Mouse (Mus musculus): ENCODE data around the gene Pkn3. TPM values are rescaled to one million over a fixed set of nuclear protein-coding genes. Genes with fewer than 3 reads are reported as not detected.

The Pkn3 gene
- polyA plus RNA-seq, 1 experiment: 7.8 TPM

- Histone ChIP-seq H3K4me1 (ENCODE audit: control insufficient read depth, insufficient read depth, insufficient read length, low read length) (peaks cover 2% of the 10 kb centered on the region; the same call in 1 of the 2 replicates), H3K4me3 (ENCODE audit: low read depth, low read length) (peak overlapping the region; percentile 15; the same call in 1 of the 2 replicates), H3K27ac (ENCODE audit: insufficient read depth, low read depth, low read length) (peak overlapping the region; percentile 75; the same call in 1 of the 2 replicates), H3K36me3 (ENCODE audit: control insufficient read depth, insufficient read depth, low read length) (peaks cover 2% of the 10 kb centered on the region; the same call in 1 of the 2 replicates), H3K27me3 (ENCODE audit: control insufficient read depth, insufficient read depth, low read length) (no peaks in the 10 kb centered on the region)
- 12% methylated on average over 3 of the region's 3 CpGs for WGBS
- TF ChIP-seq CTCF (IDR thresholded peaks at IDR 0.05; ENCODE audit: extremely low read depth, insufficient read length, insufficient replicate concordance, low read depth, low read length) (no peak), POLR2A (IDR thresholded peaks at IDR 0.05; ENCODE audit: low read depth, low read length) (no peak)
These were observed 13.7 kb upstream of the Pkn3 start for GRCm38 (mm10) chr2:30063791-30064190.

- Histone ChIP-seq H3K27me3 (ENCODE audit: control insufficient read depth, insufficient read depth, low read length) (no peaks in the 10 kb centered on the region), H3K4me1 (ENCODE audit: control insufficient read depth, insufficient read depth, insufficient read length, low read length) (peaks cover 2% of the 10 kb centered on the region; the same call in 1 of the 2 replicates), H3K4me3 (ENCODE audit: low read depth, low read length) (no peak overlapping the region), H3K27ac (ENCODE audit: insufficient read depth, low read depth, low read length) (no peak overlapping the region), H3K36me3 (ENCODE audit: control insufficient read depth, insufficient read depth, low read length) (peaks cover 6% of the 10 kb centered on the region)
- 45% methylated on average over 3 of the region's 3 CpGs for WGBS
- TF ChIP-seq CTCF (IDR thresholded peaks at IDR 0.05; ENCODE audit: extremely low read depth, insufficient read length, insufficient replicate concordance, low read depth, low read length) (no peak), POLR2A (IDR thresholded peaks at IDR 0.05; ENCODE audit: low read depth, low read length) (no peak)
These were observed 13.2 kb upstream of the Pkn3 start for GRCm38 (mm10) chr2:30064298-30064697.

GRCm38 (mm10) chr2:30066046-30066901 is 11.2 kb upstream of the Pkn3 start:
- peak overlapping the region; percentile 94 for H3K27ac ChIP-seq (ENCODE audit: insufficient read depth, low read depth, low read length)
- peak overlapping the region; percentile 100 for H3K4me3 ChIP-seq (ENCODE audit: low read depth, low read length)
- TF ChIP-seq CTCF (IDR thresholded peaks at IDR 0.05; ENCODE audit: extremely low read depth, insufficient read length, insufficient replicate concordance, low read depth, low read length): no peak
- TF ChIP-seq POLR2A (IDR thresholded peaks at IDR 0.05; ENCODE audit: low read depth, low read length): peak; percentile 61
- peaks cover 2% of the 10 kb centered on the region; the same call in 1 of the 2 replicates for H3K4me1 ChIP-seq (ENCODE audit: control insufficient read depth, insufficient read depth, insufficient read length, low read length)
- WGBS: 1% methylated on average over 75 of the region's 101 CpGs
- no peaks in the 10 kb centered on the region for H3K27me3 ChIP-seq (ENCODE audit: control insufficient read depth, insufficient read depth, low read length)
- peaks cover 17% of the 10 kb centered on the region for H3K36me3 ChIP-seq (ENCODE audit: control insufficient read depth, insufficient read depth, low read length)

GRCm38 (mm10) chr2:30067031-30067888 is 10.2 kb upstream of the Pkn3 start:
- TF ChIP-seq CTCF (IDR thresholded peaks at IDR 0.05; ENCODE audit: extremely low read depth, insufficient read length, insufficient replicate concordance, low read depth, low read length): no peak
- TF ChIP-seq POLR2A (IDR thresholded peaks at IDR 0.05; ENCODE audit: low read depth, low read length): no peak
- H3K27ac ChIP-seq (ENCODE audit: insufficient read depth, low read depth, low read length): no peak overlapping the region
- H3K4me3 ChIP-seq (ENCODE audit: low read depth, low read length): peak overlapping the region; percentile 100
- WGBS: under 1% methylated on average over 53 of the region's 69 CpGs
- H3K4me1 ChIP-seq (ENCODE audit: control insufficient read depth, insufficient read depth, insufficient read length, low read length): peaks cover 2% of the 10 kb centered on the region; the same call in 1 of the 2 replicates
- no peaks in the 10 kb centered on the region for H3K27me3 ChIP-seq (ENCODE audit: control insufficient read depth, insufficient read depth, low read length)
- H3K36me3 ChIP-seq (ENCODE audit: control insufficient read depth, insufficient read depth, low read length): peaks cover 20% of the 10 kb centered on the region

GRCm38 (mm10) chr2:30067962-30068361 is 9.5 kb upstream of the Pkn3 start:
- Histone ChIP-seq H3K36me3 (ENCODE audit: control insufficient read depth, insufficient read depth, low read length) (peaks cover 23% of the 10 kb centered on the region), H3K27me3 (ENCODE audit: control insufficient read depth, insufficient read depth, low read length) (no peaks in the 10 kb centered on the region), H3K27ac (ENCODE audit: insufficient read depth, low read depth, low read length) (no peak overlapping the region), H3K4me3 (ENCODE audit: low read depth, low read length) (no peak overlapping the region; the same call in 1 of the 2 replicates), H3K4me1 (ENCODE audit: control insufficient read depth, insufficient read depth, insufficient read length, low read length) (peaks cover 2% of the 10 kb centered on the region; the same call in 1 of the 2 replicates)
- no peak for TF ChIP-seq POLR2A (IDR thresholded peaks at IDR 0.05; ENCODE audit: low read depth, low read length)
- no peak for TF ChIP-seq CTCF (IDR thresholded peaks at IDR 0.05; ENCODE audit: extremely low read depth, insufficient read length, insufficient replicate concordance, low read depth, low read length)
- 13% methylated on average over 7 of the region's 7 CpGs for WGBS

- 80% methylated on average over 7 of the region's 7 CpGs for whole genome bisulfite sequencing
- H3K4me1 ChIP-seq (ENCODE audit: control insufficient read depth, insufficient read depth, insufficient read length, low read length): peaks cover 2% of the 10 kb centered on the region; the same call in 1 of the 2 replicates
- peaks cover 23% of the 10 kb centered on the region for H3K36me3 ChIP-seq (ENCODE audit: control insufficient read depth, insufficient read depth, low read length)
- no peak overlapping the region for H3K4me3 ChIP-seq (ENCODE audit: low read depth, low read length)
- H3K27ac ChIP-seq (ENCODE audit: insufficient read depth, low read depth, low read length): no peak overlapping the region
- TF ChIP-seq POLR2A (IDR thresholded peaks at IDR 0.05; ENCODE audit: low read depth, low read length) (no peak), CTCF (IDR thresholded peaks at IDR 0.05; ENCODE audit: extremely low read depth, insufficient read length, insufficient replicate concordance, low read depth, low read length) (no peak)
- H3K27me3 ChIP-seq (ENCODE audit: control insufficient read depth, insufficient read depth, low read length): no peaks in the 10 kb centered on the region
These were observed 4.6 kb upstream of the Pkn3 start for GRCm38 (mm10) chr2:30072875-30073274.
